Mouse (Mus musculus): ENCODE data around the gene Rhebl1. TPM values are rescaled to one million over a fixed set of nuclear protein-coding genes. Genes with fewer than 3 reads are reported as not detected.
A peak's percentile ranks its signal among the peaks of the same experiment; 100 is the strongest.

Gene Rhebl1
- total RNA-seq, 2 experiments from 2014 or later: 4.7 to 7.7 TPM

DNA sequence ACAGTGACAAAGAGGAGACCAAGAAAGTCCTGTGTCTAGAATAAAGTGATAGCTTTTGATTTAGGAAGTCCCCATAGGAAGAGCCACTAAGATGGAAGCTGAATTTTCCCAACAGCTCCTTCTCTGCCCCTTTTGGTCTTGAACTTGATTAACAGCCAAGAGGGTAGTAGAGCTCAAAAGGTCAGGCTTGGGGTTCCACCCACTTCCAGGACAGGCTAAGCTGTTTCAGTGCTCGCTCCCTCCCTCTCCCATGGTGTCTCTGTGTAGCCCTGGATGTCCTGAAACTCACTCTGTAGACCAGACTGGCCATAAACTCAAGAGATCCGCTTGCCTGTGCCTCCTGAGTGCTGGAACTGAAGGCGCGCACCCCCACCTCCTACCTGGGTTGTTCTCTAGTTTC lies 21.7 kb upstream of the Rhebl1 start:
- no peak for DNase-seq (ENCODE audit: extremely low spot score in 1 of 2, low spot score in 1 of 2)

DNA sequence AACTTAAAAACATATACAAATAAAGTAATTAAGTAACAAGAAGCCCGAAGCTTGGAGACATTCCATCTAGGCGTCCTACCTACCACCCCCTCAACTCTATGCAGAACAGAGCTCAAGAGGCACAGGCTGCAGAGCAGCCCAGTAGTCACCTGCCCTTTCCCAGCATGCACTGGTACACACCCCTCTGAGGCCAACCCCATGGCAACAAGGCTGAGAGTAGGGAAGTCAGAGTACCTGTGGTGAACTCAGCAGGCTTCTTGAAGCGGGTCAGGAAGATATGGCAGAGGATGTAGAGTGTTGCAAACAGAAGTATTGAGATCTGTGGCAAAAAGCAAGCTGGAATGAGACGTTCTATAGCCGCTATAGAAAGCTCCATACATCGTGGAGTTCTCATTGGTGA lies 20.6 kb upstream of the Rhebl1 start:
- DNase-seq (ENCODE audit: extremely low spot score in 1 of 2, low spot score in 1 of 2): no peak

DNA sequence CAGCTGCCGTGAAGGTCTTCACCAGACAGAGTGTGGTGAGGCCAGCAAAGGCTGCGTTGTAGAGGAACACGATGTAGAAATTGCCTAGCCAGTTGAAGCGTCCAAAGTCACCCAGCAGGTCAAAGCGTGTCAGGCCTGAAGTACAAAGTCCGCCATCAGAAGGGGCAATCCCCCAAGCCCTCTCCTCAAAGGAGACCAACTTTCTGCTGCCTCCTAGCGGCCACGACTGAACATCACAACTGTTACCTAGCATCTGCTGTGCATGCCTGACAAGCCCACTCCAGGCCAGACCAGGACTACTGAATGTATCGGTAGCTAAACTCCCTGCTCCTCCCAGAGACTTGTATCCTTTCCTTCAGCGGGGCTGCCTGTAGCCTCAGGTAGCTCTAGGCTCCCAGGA lies 10.4 kb upstream of the Rhebl1 start:
- peak in 1 of 2 experiments; percentile 49 for DNase-seq (ENCODE audit: extremely low spot score in 1 of 2, low spot score in 1 of 2)

DNA sequence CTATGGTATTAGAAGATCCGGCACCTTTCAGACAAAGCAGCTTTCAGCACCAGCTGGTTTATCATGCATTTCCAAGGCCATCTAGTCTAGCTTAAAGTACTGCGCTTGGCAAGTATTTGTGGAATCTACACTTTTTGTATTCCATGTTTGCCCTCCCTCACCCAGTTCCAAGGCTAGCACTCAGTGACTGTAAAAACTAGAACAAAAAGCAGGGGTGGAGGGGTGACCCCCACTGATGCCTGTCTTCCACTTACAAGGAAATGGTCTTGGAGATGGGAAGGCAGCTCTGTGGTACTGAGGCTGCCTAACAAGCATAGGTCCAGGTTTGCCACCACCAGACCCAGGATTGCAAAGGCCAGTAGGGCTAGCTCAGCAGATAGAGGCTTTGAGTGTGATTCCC lies 8.3 kb upstream of the Rhebl1 start:
- DNase-seq (ENCODE audit: extremely low spot score in 1 of 2, low spot score in 1 of 2): no peak

DNA sequence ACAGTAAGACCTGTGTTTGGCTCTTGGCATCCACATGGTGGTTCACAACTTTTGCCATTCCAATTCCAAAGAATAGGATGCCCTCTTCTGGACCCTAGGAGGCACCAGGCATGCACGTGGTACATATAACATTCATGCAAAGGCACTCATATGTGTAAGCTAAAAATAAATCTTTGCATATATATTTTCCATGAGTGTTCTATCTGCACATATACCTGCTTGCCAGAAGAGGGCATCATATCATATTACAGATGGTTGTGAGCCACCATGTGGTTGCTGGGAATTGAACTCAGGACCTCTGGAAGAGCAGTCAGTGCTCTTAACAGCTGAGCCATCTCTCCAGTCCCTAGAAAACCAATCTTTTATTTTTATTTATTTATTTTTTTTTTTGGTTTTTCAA lies 7.2 kb upstream of the Rhebl1 start:
- no peak for DNase-seq (ENCODE audit: extremely low spot score in 1 of 2, low spot score in 1 of 2)

DNA sequence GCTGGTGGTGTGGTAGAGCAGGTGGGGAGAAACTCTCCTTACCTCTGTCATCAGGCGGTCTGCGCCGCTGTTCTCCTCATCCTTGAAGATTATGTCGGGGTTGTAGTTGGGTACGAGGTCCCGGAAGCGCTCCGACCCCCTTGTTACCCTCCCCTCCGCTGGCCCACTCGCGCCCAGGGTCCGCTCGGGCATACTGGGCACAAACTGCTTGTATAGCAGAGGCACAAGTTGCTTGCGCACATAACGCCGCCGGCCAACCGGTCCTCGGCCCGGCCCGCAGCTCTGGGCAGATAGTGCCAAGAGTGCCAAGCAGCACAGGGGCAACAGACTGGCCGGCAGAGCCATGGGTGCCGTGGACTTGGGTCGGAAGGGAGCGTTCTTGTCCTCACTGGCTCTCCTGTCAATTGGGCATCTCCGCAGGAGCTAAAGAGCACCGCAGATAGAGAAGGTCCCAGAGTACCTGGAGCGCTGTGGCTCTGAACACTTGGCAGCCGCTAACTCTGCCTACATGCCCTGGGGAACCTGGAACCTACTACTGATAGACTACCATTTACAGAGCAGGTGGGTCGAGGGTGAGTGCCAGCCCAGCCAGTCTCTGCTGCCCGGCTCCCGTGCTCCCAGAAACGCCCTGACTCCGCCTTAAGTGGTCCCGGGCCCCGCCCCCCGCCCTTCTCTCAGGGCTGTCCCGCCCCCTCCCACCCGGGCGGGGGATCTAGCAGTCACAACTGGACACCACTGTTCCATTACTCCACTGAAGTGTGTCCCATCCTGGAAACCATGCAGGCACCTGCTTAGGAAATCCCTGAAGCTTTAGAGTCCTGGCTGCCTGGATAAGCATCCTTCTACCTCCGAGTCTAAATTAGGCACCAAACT lies 3.8 kb upstream of the Rhebl1 start, which contains the start of gene Dhh:
Dhh (minus strand) TSS at position 613 of the 873 bp plus-strand sequence.
- no peak for DNase-seq (ENCODE audit: extremely low spot score in 1 of 2, low spot score in 1 of 2)

DNA sequence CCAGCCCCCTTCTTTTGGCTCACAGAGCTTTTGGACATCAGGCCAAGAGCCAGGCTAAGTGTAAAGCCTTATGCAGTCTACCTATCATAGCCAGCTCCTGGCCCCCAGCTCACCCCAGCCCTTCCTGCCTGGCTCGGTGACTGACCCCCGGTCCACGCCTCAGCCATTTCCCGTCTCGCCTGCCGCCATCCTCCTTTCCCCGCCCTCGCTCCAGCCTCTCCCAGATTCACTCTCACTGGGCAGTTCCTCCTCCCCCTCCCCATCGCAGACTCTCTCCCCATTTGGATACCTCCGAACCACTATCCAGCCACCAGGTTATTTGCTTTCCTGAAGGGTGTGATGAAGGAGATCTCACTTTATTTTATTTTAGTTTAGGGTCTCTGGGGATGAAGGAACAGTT lies 3.2 kb upstream of the Rhebl1 start:
- no peak for DNase-seq (ENCODE audit: extremely low spot score in 1 of 2, low spot score in 1 of 2)

DNA sequence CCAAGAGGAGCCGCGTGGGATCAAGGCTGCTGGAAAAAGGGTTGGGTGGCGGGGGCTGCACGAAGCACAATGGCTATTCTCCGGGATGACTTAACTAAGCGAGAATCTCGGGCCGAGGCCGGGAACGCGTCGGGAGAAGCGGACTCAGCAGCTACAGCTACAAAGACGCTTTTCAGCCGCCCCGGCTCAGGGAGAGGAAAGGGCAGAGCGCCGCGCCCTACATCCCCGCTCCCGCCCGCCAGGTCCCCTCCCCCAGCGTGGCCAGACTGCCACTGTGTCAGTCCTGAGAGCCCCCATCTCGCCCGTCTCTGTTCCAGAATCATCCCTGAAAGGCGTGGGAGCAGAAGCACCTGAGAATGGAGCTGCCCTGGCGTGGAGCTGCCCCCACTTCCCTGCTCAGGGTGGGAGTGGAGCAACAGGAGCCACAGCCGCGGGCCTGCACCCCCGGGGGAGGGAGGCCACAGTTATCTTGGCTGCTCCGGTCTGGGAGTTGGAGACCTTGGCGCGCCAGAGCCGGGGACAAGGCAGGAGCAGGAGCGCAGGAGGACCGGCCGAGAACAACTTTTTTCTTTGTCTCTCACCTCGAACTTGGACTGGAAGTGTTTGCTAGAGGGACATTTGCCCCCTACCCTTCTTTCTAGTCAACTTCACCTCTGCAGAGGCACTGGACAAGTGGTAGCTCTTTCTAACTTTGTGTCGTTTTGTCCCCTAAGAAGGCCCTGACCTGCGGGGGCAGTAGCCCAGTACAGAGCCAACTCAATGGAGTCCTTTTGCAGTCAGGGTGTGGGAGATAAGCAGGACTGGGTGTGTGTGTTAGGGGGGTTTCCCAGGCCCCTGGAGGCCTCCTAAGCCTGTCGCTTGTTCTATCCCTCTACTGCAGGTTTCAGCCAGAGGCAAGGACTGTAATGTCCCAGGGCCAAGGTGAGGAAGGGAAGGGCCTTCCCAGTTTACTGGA lies 1.6 kb upstream of the Rhebl1 start:
- DNase-seq (ENCODE audit: extremely low spot score in 1 of 2, low spot score in 1 of 2): no peak

DNA sequence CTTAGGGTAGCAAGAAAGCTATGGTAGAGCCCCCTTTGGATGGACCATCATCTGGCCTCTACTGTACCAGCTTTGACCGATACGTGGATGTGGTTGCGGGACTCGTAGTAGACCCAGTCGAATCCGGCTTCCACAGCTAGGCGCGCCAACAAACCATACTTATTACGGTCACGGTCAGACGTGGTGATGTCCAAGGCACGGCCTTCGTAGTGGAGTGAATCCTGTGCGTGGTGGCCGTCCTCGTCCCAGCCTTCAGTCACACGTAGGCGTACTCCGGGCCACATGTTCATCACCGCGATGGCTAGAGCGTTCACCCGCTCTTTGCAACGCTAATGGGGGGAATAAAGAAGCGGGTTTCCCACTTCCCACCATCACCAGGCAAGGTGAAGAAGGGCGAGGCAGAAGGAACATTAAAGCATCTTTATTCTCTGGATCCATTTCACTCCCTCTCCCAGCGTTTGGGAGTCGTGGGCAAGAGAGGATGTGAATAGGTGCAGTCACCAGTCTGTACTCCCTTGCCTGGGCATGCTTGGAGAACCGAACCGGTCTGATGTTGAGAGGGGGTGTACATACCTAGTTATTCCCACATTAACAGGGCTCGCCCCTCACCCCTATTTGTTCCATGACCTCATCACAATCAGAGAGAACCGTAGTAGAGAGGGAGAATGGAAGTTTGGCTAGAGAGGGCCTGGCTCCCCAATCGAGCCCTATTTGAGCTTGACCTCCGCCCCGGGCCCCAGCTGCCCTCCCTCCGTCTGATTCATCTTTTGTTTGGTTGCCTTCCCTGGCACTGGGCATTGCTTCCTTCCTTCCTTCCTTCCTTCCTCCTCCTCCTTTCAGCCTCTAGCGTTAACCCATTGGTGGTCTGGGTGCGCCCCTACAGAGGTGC lies 650 bp upstream of the Rhebl1 start:
- DNase-seq (ENCODE audit: extremely low spot score in 1 of 2, low spot score in 1 of 2): no peak

DNA sequence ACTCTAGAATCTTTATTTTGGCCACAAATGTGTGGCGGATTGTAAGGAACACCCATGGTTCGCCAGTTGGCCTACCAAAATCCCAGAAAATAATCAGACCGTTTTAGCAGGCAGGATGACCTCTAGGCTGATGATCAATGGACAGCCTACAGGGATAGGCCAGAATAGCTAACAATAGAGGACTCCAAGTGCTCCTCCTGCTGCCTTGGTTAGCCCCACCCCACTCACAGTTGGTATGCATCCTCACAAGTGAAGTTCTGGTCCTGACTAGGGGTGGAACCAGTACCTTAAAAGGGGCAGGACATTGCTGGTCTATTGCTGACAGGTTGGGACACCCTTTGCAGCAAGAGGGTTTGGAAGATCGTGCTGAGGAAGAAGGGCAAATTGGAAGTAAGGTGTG lies 1.3 kb downstream of the Rhebl1 start:
- DNase-seq (ENCODE audit: extremely low spot score in 1 of 2, low spot score in 1 of 2): no peak

DNA sequence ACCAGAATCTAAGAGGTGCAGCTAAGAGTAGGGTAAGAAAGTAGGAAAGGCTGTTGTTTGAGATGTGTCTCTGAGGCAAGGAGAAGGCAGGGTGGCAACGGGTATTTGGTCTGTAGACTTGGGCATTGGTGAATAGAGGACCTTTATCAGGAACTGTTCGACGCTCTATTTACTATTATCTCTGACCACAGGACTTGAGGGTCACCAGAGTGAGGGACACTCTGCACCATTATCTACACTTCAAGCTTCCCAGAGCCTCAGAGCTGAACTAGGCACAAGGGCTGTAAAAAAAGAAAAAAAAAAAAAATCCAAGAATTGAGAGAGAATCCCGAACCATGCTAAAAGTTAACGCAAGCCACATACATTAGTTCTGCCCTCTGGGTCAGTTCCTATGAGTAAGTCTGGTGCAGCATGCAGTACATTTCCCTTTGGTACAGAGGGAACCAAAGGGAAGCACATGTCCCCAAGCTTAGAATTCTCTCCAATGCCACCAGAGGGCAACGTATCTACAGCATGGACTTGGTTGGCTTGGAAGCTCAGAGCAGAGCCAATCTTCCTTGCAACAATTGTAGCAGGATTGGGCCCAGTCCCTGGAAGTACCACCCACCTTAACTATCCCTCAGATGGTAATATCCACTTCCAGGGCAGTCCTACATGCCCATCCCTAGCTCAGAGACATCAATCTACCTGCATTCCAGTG lies 2.3 kb downstream of the Rhebl1 start:
- DNase-seq (ENCODE audit: extremely low spot score in 1 of 2, low spot score in 1 of 2): no peak

DNA sequence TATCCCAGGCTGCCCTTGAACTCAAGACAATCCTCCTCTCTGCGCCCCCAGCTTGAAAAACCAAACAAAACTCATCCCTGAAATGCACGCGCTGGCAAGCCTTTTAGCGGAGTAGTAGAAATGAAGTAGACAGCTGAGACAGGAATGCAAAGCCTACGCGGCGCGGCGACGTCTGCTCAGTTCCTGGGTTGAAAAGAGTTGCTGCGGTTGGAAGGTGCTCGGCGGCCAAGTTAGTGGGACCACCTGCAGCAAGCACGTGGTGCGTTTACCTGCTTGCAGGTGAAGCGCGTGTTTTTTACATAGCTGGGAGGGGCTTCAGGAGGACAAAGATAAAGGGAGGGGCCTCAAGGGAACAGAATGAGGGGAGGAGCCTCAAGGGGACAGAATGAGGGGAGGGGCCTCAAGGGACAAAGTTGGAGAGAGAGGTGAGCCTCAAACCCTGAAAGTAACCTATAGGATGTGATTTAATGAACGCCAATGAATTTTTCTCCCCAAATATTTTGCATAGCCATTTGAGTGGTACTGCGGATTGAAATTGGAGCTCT lies 3.1 kb downstream of the Rhebl1 start:
- no peak for DNase-seq (ENCODE audit: extremely low spot score in 1 of 2, low spot score in 1 of 2)

DNA sequence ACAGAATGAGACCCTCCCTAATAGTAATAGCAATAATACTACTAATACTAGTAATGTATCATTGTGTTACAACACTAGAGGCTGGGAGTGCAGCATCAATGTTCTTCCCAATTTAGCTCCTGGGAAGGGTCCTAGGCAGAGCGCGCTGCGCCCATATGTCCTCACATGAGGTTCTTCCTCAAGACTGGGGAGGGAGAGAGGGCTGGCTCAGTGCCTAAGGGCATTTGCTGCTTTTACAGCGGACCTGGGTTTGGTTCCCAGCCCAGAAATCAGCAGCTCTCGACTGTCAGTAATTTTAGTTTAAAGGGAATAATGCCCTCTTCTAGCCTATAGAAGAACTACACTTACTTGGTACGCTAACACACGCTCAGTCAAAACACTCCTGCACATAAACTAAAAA lies 6.8 kb downstream of the Rhebl1 start:
- no peak for DNase-seq (ENCODE audit: extremely low spot score in 1 of 2, low spot score in 1 of 2)

DNA sequence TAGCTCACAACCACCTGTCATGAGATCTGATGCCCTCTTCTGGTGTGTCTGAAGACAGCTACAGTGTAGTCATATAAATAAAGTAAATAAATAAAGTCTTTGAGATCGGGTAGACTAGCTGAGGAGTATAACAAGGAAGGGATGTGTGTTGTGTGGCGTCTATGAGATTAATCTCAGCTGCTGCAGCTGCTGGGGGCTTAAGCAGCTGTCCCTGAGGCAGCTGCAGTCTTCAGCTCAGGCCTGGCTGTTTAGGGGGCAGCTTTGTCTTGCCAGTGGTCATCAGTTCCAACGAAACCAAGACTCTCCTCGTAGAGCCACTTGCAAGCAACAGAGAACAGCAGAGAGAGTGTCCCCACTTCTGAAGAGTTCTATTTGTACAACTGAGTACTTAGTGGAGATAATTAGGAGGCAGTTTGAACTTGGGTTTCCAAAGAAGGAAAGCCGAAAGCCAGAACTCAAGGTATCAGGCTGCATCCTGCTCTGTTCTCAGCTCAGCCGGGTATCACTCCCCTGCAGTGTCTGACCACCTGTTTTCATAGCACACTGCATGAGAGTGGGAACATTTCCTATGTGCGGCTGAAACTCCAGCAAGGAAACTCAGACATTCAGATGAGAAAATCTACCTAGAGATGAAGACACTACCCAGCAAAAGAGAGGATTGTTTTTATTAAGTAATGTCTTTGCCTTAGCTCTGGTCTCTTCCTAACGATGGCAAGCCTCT lies 7.5 kb downstream of the Rhebl1 start:
- DNase-seq (ENCODE audit: extremely low spot score in 1 of 2, low spot score in 1 of 2): no peak

DNA sequence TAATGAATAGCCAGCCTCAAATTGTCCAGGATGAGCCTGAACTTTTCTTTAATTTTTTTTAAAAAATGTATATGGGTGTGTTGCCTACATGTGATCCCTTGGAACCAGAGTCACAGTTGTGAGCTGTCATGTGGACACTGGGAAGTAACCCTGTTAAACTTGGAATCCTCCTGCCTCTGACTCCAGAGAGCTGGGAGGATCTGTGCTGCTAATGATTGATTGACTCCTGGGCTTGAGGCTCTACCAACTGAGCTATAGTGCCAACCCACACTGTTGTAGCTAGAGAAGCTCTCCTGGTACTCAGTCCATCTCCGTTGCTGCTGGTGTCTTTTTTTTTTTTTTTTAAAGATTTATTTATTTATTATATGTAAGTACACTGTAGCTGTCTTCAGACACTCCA lies 10.2 kb downstream of the Rhebl1 start:
- DNase-seq (ENCODE audit: extremely low spot score in 1 of 2, low spot score in 1 of 2): no peak

DNA sequence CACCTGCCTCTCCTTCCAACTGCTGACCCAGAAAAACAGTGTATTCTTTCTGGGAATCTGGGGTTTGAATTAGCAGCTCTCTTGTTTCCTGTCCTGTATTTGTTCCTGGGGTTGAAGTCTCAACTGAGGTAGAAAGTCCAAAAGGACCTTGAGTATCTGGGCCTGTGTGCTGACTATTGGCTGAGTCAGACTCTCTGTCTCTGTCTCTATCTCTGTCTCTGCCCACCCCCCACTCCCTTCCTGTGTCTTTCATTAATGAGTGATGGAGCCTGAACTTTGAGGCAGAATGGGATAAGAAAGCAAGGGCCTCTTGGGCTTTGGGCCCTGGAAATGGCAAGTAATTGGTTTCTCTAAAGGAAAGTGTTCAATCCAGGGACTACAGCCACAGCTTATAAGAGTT lies 10.7 kb downstream of the Rhebl1 start:
- no peak for DNase-seq (ENCODE audit: extremely low spot score in 1 of 2, low spot score in 1 of 2)

DNA sequence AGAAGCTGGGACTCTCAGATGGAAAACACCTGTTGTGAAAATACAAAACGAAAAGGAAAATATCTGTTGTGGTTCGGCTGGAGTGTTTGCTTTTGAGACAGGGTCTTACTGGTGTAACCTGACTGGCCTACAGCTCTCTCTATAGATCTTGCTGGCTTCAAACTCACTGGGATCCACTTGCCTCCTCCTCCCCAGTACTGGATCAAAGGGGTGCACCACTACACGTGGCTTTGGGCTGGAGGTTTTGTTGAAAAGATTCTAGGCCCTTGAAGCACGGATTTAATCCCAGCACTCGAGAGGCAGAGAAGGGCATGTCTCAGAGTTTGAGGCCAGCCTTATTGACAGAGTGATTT lies 12.7 kb downstream of the Rhebl1 start:
- no peak for DNase-seq (ENCODE audit: extremely low spot score in 1 of 2, low spot score in 1 of 2)

DNA sequence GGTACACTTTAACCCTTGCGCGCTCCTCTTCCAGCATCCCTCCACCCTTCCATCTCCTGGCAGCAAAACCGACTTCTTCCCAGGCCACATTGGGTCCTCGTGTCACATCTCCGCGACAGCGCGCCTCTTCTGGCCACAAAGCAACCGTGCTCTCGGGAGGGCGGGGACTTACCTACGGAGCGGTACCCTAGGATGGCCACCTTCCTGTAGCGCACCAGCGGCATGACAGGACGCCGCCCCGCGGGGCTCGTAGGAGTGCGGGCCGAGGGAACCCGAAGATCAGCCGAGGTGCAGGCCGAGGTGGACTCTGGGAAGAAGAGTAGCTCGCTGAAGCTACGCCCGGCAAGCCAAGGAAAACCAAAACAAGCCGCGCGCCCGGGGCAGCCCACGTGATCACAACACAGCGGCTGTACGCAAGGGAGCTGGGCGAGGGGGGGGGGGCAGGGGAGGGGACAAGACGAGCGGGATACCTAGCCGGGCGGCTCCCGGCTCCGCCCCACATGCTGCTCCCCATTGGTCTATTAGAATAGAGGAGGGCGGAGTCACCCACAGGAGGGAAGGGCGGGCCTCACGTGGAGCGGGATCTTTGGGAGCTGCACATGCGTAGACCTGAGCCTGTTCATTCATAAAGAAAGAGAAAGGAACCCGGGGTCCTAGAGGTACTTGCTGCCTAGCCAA lies 13.2 kb downstream of the Rhebl1 start:
- DNase-seq (ENCODE audit: extremely low spot score in 1 of 2, low spot score in 1 of 2): peak; percentile 66 to 67

Measured in layer of hippocampus, postnatal 25 days (tissue).